Comparison of ENCODE assay signal across 21 mouse cellular contexts in the genomic region with DNA sequence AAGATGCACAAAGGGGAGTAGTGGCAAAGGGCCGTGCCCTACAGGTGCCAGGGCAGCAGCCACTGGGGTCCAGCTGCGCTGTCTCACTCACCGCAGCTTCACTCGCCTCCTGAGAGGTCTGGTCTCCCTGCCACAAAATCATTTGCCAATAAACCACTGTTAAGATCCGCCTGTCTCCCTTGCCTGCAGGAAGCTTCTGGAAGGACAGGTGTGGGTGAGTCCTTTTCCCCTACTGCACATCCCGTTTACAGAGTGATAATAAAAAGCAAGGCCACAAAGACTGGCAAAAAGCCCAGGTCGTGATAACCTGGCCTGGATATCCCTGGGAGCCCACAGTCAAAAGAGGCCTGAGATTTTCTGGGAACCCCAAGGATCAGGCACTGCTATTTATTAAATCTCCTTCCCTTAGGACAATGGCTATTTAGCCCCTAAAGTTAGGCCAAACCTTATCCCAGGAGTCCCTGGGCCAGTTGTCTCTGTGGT. TPM values are rescaled to one million over a fixed set of nuclear protein-coding genes. Genes with fewer than 3 reads are reported as not detected.
"Had no signal": no experiment of that assay in that cellular context is flagged by ENCODE, and none has a peak within 500 bp of the region (broad histone marks: within the 10 kb centered on the region; RNA-seq: fewer than 3 reads in every experiment).

No protein-coding gene starts in this region.

- H3K9me3 ChIP-seq: limb, embryonic 15.5 days; liver, embryonic 13.5 days; lung, embryonic 15.5 days; midbrain, embryonic 12.5 days; neural tube, embryonic 13.5 days had no signal

- H3K4me1 ChIP-seq: limb, embryonic 15.5 days; liver, embryonic 13.5 days; lung, embryonic 15.5 days; midbrain, embryonic 12.5 days; neural tube, embryonic 13.5 days had no signal

- H3K36me3 ChIP-seq: limb, embryonic 15.5 days; liver, embryonic 13.5 days; lung, embryonic 15.5 days had no signal

- H3K9ac ChIP-seq: limb, embryonic 15.5 days; liver, embryonic 13.5 days; liver, postnatal 0 days; lung, embryonic 15.5 days; midbrain, embryonic 12.5 days; neural tube, embryonic 13.5 days had no signal

- H3K27ac ChIP-seq: kidney, postnatal 0 days; left cerebral cortex, adult 2 months; limb, embryonic 15.5 days; liver, embryonic 13.5 days; lung, embryonic 15.5 days; midbrain, embryonic 12.5 days; neural tube, embryonic 13.5 days had no signal

- H3K4me2 ChIP-seq: limb, embryonic 15.5 days; liver, embryonic 13.5 days; lung, embryonic 15.5 days; midbrain, embryonic 12.5 days; neural tube, embryonic 13.5 days had no signal

- H3K4me3 ChIP-seq: left cerebral cortex, adult 2 months; limb, embryonic 15.5 days; liver, embryonic 13.5 days; lung, embryonic 15.5 days; midbrain, embryonic 12.5 days; neural tube, embryonic 13.5 days had no signal

- ATAC-seq: liver, postnatal 0 days; midbrain, embryonic 16.5 days had no signal

- H3K27me3 ChIP-seq: limb, embryonic 15.5 days; liver, embryonic 13.5 days; lung, embryonic 15.5 days; midbrain, embryonic 12.5 days; neural tube, embryonic 13.5 days had no signal

- DNase-seq: liver, embryonic 13.5 days; liver, postnatal 0 days; lung, postnatal 14 days; retina, postnatal 1 day; right cerebral cortex, postnatal 4 days; spleen, adult 18-20 months; thymus, adult 18-20 months; thymus, postnatal 14 days had no signal

RNA-seq across cellular contexts. Expression of gene Aqp12, which starts 6.0 kb away (rescaled TPM):
- total RNA-seq: layer of hippocampus, adult 8-10 months; layer of hippocampus, postnatal 25 days; left cerebral cortex, adult 2 months; left cerebral cortex, postnatal 25 days; megakaryocyte-erythroid progenitor cell, adult 5-6 weeks had no signal
- polyA plus RNA-seq: kidney, postnatal 0 days; limb, embryonic 11.5 days; limb, embryonic 15.5 days; liver, embryonic 13.5 days; liver, postnatal 0 days; lung, embryonic 15.5 days; midbrain, embryonic 12.5 days; midbrain, embryonic 16.5 days; neural tube, embryonic 13.5 days; stomach, embryonic 14.5 days had no signal
